Comparison of ENCODE assay signal across 9 mouse cellular contexts in genomic region chr11:118428460-118428868, GRCm38 (mm10). TPM values are rescaled to one million over a fixed set of nuclear protein-coding genes. Genes with fewer than 3 reads are reported as not detected.
DNase-seq lines count a peak whose midpoint lies in the region; ATAC-seq and TF ChIP-seq lines count a peak whose summit lies in the region.
"Had no signal": no experiment of that assay in that cellular context is flagged by ENCODE, and none has a peak within 500 bp of the region (broad histone marks: within the 10 kb centered on the region; RNA-seq: fewer than 3 reads in every experiment).

No protein-coding gene starts in this region.

- WGBS in embryonic facial prominence, embryonic 14.5 days, result 3% methylated on average over 11 of the region's 11 CpGs
- WGBS in midbrain, embryonic 12.5 days, result 8% methylated on average over 11 of the region's 11 CpGs

- H3K9ac ChIP-seq in embryonic facial prominence, embryonic 14.5 days (ENCODE audit: low read depth, low read length), result peak overlapping the region; percentile 60
- H3K9ac ChIP-seq in midbrain, embryonic 12.5 days (replicated peaks), result no peak overlapping the region

- no peaks in the 10 kb centered on the region for H3K27me3 ChIP-seq in embryonic facial prominence, embryonic 14.5 days (replicated peaks; ENCODE audit: control insufficient read depth, insufficient read depth, low read length)
- H3K27me3 ChIP-seq in midbrain, embryonic 12.5 days, result peaks cover 46% of the 10 kb centered on the region
- H3K27me3 ChIP-seq: Patski had no signal

- peaks cover 68% of the 10 kb centered on the region for H3K4me1 ChIP-seq in embryonic facial prominence, embryonic 14.5 days (ENCODE audit: control insufficient read depth, insufficient read depth, low read length)
- peaks cover 29% of the 10 kb centered on the region for H3K4me1 ChIP-seq in midbrain, embryonic 12.5 days

- DNase-seq in layer of hippocampus, adult 2 months (ENCODE audit: low spot score in 2 of 2), result no peak
- no peak for DNase-seq in layer of hippocampus, adult 11-12 months (ENCODE audit: low spot score)
- no peak for DNase-seq in embryonic facial prominence, embryonic 14.5 days (ENCODE audit: low spot score)
- DNase-seq in heart, postnatal 4 days, result peak; percentile 48
- no peak for DNase-seq in left cerebral cortex, postnatal 25 days (ENCODE audit: low spot score in 2 of 2)

- H3K36me3 ChIP-seq in embryonic facial prominence, embryonic 14.5 days (ENCODE audit: control insufficient read depth, insufficient read depth, low read length), result no peaks in the 10 kb centered on the region
- H3K36me3 ChIP-seq in midbrain, embryonic 12.5 days, result no peaks in the 10 kb centered on the region

- 0 out of 2 replicates have a peak, but pooled peaks have one; percentile 21 for ATAC-seq in embryonic facial prominence, embryonic 14.5 days (ENCODE audit: low read depth)
- ATAC-seq in midbrain, embryonic 12.5 days (ENCODE audit: low FRiP score, low read depth), result no peak
- ATAC-seq in activated CD4-positive, CD25-positive, alpha-beta regulatory T cell, adult 4 months, result no peak
- no peak for ATAC-seq in megakaryocyte-erythroid progenitor cell, adult 5-6 weeks (replicated peaks; ENCODE audit: low FRiP score, low TSS enrichment, poor library complexity, severe bottlenecking)
- ATAC-seq: Patski had no signal

- intact Hi-C loops in left cerebral cortex, postnatal 25 days (cut with DNase I), result loop anchor here (10.0 kb wide), 1 partner anchor 546 kb away; no protein-coding TSS in a partner anchor

- no peaks in the 10 kb centered on the region for H3K9me3 ChIP-seq in embryonic facial prominence, embryonic 14.5 days (ENCODE audit: control insufficient read depth, low read length)
- no peaks in the 10 kb centered on the region for H3K9me3 ChIP-seq in midbrain, embryonic 12.5 days

- H3K4me3 ChIP-seq in layer of hippocampus, adult 2 months, result peak overlapping the region; percentile 23; the same call in 1 of the 2 replicates
- peak overlapping the region; percentile 41 for H3K4me3 ChIP-seq in embryonic facial prominence, embryonic 14.5 days (ENCODE audit: low read depth, low read length)
- peak overlapping the region; percentile 14; the same call in 1 of the 2 replicates for H3K4me3 ChIP-seq in midbrain, embryonic 12.5 days

- TF ChIP-seq CTCF in layer of hippocampus, adult 2 months (conservative IDR thresholded peaks at IDR 0.05), result no peak

- H3K4me2 ChIP-seq in embryonic facial prominence, embryonic 14.5 days (ENCODE audit: low read depth, low read length), result peak overlapping the region; percentile 64
- peak overlapping the region; percentile 38 for H3K4me2 ChIP-seq in midbrain, embryonic 12.5 days (replicated peaks)

- H3K27ac ChIP-seq in layer of hippocampus, adult 2 months, result no peak overlapping the region
- H3K27ac ChIP-seq in embryonic facial prominence, embryonic 14.5 days (replicated peaks; ENCODE audit: low read depth, low read length), result peak overlapping the region; percentile 81
- no peak overlapping the region for H3K27ac ChIP-seq in midbrain, embryonic 12.5 days (replicated peaks)

RNA-seq across cellular contexts. Expression of gene C1qtnf1, which starts 0.5 kb away (rescaled TPM):
- total RNA-seq in layer of hippocampus, adult 2 months (2021), result 1 to 10 TPM; 3.0 to 3.9 TPM
- polyA plus RNA-seq in embryonic facial prominence, embryonic 14.5 days (2014; fragmentation: Nextera tagmentation; extraction: Ambion mirVana), result 14.3 and 15.9 TPM in 2 replicates
- total RNA-seq in heart, postnatal 4 days (2021), result 10 to 100 TPM; 21.2 to 25.1 TPM
- 2.7 and 3.3 TPM in 2 replicates for polyA plus RNA-seq in midbrain, embryonic 12.5 days (2016; fragmentation: Nextera tagmentation; extraction: Ambion mirVana)
- 1 to 10 TPM; 3.6 to 4.2 TPM for total RNA-seq in left cerebral cortex, postnatal 25 days (2021)
- not detected for polyA plus RNA-seq in activated CD4-positive, CD25-positive, alpha-beta regulatory T cell, adult 4 months (2017; shearing (Covaris generic))
- not detected in 2 replicates for total RNA-seq in megakaryocyte-erythroid progenitor cell, adult 5-6 weeks (2014; fragmentation: Nextera tagmentation)
- total RNA-seq in megakaryocyte-erythroid progenitor cell, adult 5-6 weeks (2017), result not detected in 2 replicates

RNA-seq across cellular contexts. Expression of gene Cant1, which starts 9.6 kb away (rescaled TPM):
- 10 to 100 TPM; 38.0 to 40.5 TPM for total RNA-seq in layer of hippocampus, adult 2 months (2021)
- polyA plus RNA-seq in embryonic facial prominence, embryonic 14.5 days (2014; fragmentation: Nextera tagmentation; extraction: Ambion mirVana), result 30.8 and 30.9 TPM in 2 replicates
- total RNA-seq in heart, postnatal 4 days (2021), result 10 to 100 TPM; 19.6 to 20.2 TPM
- polyA plus RNA-seq in midbrain, embryonic 12.5 days (2016; fragmentation: Nextera tagmentation; extraction: Ambion mirVana), result 29.3 and 30.9 TPM in 2 replicates
- 10 to 100 TPM; 37.4 to 40.7 TPM for total RNA-seq in left cerebral cortex, postnatal 25 days (2021)
- 10 to 100 TPM; 21.3 to 23.3 TPM for polyA plus RNA-seq in activated CD4-positive, CD25-positive, alpha-beta regulatory T cell, adult 4 months (2017; shearing (Covaris generic))
- 23.9 and 24.7 TPM in 2 replicates for total RNA-seq in megakaryocyte-erythroid progenitor cell, adult 5-6 weeks (2014; fragmentation: Nextera tagmentation)
- total RNA-seq in megakaryocyte-erythroid progenitor cell, adult 5-6 weeks (2017), result 7.3 and 11.3 TPM in 2 replicates

RNA-seq across cellular contexts. Expression of gene Lgals3bp, which starts 26.6 kb away (rescaled TPM):
- 10 to 100 TPM; 17.8 to 18.3 TPM for total RNA-seq in layer of hippocampus, adult 2 months (2021)
- polyA plus RNA-seq in embryonic facial prominence, embryonic 14.5 days (2014; fragmentation: Nextera tagmentation; extraction: Ambion mirVana), result 11.8 and 14.2 TPM in 2 replicates
- total RNA-seq in heart, postnatal 4 days (2021), result 10 to 100 TPM; 20.2 to 24.4 TPM
- 1.7 and 1.8 TPM in 2 replicates for polyA plus RNA-seq in midbrain, embryonic 12.5 days (2016; fragmentation: Nextera tagmentation; extraction: Ambion mirVana)
- 10 to 100 TPM; 14.2 to 15.2 TPM for total RNA-seq in left cerebral cortex, postnatal 25 days (2021)
- polyA plus RNA-seq in activated CD4-positive, CD25-positive, alpha-beta regulatory T cell, adult 4 months (2017; shearing (Covaris generic)), result 100 to 1,000 TPM in 1 of 2 experiments, 10 to 100 TPM in 1; 98.4 to 147 TPM
- 174 and 211 TPM in 2 replicates for total RNA-seq in megakaryocyte-erythroid progenitor cell, adult 5-6 weeks (2014; fragmentation: Nextera tagmentation)
- total RNA-seq in megakaryocyte-erythroid progenitor cell, adult 5-6 weeks (2017), result 112 and 174 TPM in 2 replicates

RNA-seq across cellular contexts. Expression of gene Engase, which starts 48.2 kb away (rescaled TPM):
- total RNA-seq in layer of hippocampus, adult 2 months (2021), result 10 to 100 TPM; 14.8 TPM
- 6.0 and 7.6 TPM in 2 replicates for polyA plus RNA-seq in embryonic facial prominence, embryonic 14.5 days (2014; fragmentation: Nextera tagmentation; extraction: Ambion mirVana)
- 1 to 10 TPM; 4.0 to 5.8 TPM for total RNA-seq in heart, postnatal 4 days (2021)
- polyA plus RNA-seq in midbrain, embryonic 12.5 days (2016; fragmentation: Nextera tagmentation; extraction: Ambion mirVana), result 6.9 and 7.3 TPM in 2 replicates
- 10 to 100 TPM; 10.3 to 10.6 TPM for total RNA-seq in left cerebral cortex, postnatal 25 days (2021)
- 1 to 10 TPM in 1 of 2 experiments, under 1 TPM in 1; 0.90 to 2.5 TPM for polyA plus RNA-seq in activated CD4-positive, CD25-positive, alpha-beta regulatory T cell, adult 4 months (2017; shearing (Covaris generic))
- total RNA-seq in megakaryocyte-erythroid progenitor cell, adult 5-6 weeks (2014; fragmentation: Nextera tagmentation), result 13.5 and 13.7 TPM in 2 replicates
- total RNA-seq in megakaryocyte-erythroid progenitor cell, adult 5-6 weeks (2017), result 6.1 and 10.7 TPM in 2 replicates

Comparison
In these comparisons a context has a peak if more than half of its experiments do, and no peak if none do; other contexts are left out.
1. RNA of gene C1qtnf1, which starts 0.5 kb away (total RNA-seq): 21.2 to 25.1 TPM in heart, postnatal 4 days; 3.6 to 4.2 TPM in left cerebral cortex, postnatal 25 days, 3.0 to 3.9 TPM in layer of hippocampus, adult 2 months and not detected in megakaryocyte-erythroid progenitor cell, adult 5-6 weeks; every median in the first group is over 4 times any median in the second.
2. RNA of gene Lgals3bp, which starts 26.6 kb away (total RNA-seq): 112 to 211 TPM in megakaryocyte-erythroid progenitor cell, adult 5-6 weeks; 20.2 to 24.4 TPM in heart, postnatal 4 days, 17.8 to 18.3 TPM in layer of hippocampus, adult 2 months and 14.2 to 15.2 TPM in left cerebral cortex, postnatal 25 days; every median in the first group is over 4 times any median in the second.
3. Peak in every context shown above with its lines, with median percentiles within 50 percentile points of each other: H3K4me3 ChIP-seq.